Mouse (Mus musculus) liver, embryonic 13.5 days (tissue): ENCODE data around the gene Scn9a. TPM values are rescaled to one million over a fixed set of nuclear protein-coding genes. Genes with fewer than 3 reads are reported as not detected.

Experiments used
- ATAC-seq: fragments of 200-750 bp; cut with Nextera tagmentation; 2 replicates; pipeline ENCODE4 v1.8.0; 2017; ENCODE audit warnings: low read depth, mild to moderate bottlenecking, moderate number of reproducible peaks, moderate library complexity
- DNase-seq: peaks from one replicate; pipeline ENCODE4 v3.0.0; 2022
- H3K27ac ChIP-seq: fragments of 300-500 bp; sonication (generic); 2 replicates; pipeline ENCODE4 v1.5.1; 2015; ENCODE audit warnings: moderate library complexity, mild to moderate bottlenecking, inconsistent platforms
- H3K27me3 ChIP-seq: fragments of 300-500 bp; sonication (generic); 2 replicates; pipeline ENCODE4 v1.6.1; 2015; ENCODE audit warnings: mild to moderate bottlenecking, inconsistent platforms
- H3K36me3 ChIP-seq: fragments of 300-500 bp; sonication (generic); 2 replicates; pipeline ENCODE4 v1.6.1; 2015; ENCODE audit warnings: mild to moderate bottlenecking, inconsistent platforms
- H3K4me1 ChIP-seq: fragments of 300-500 bp; sonication (generic); replicated peaks from 2 replicates; pipeline ENCODE4 v1.6.1; 2015; ENCODE audit warnings: inconsistent platforms
- H3K4me2 ChIP-seq: fragments of 300-500 bp; sonication (generic); 2 replicates; pipeline ENCODE4 v1.6.1; 2015; ENCODE audit warnings: inconsistent platforms, mild to moderate bottlenecking, moderate library complexity
- H3K4me3 ChIP-seq: fragments of 300-500 bp; sonication (generic); replicated peaks from 2 replicates; pipeline ENCODE4 v1.5.1; 2015; ENCODE audit warnings: mild to moderate bottlenecking, inconsistent platforms
- H3K9ac ChIP-seq: fragments of 300-500 bp; sonication (generic); 2 replicates; pipeline ENCODE4 v1.6.1; 2015; ENCODE audit warnings: mild to moderate bottlenecking, inconsistent platforms
- H3K9me3 ChIP-seq: fragments of 300-500 bp; sonication (generic); replicated peaks from 2 replicates; pipeline ENCODE4 v1.6.1; 2016; ENCODE audit warnings: inconsistent platforms
- WGBS: fragments of 180-500 bp; shearing (Covaris S2); methylation state at CpG from one replicate; pipeline ENCODE4 v1.1.7; 2015; ENCODE audit not compliant: insufficient replicate concordance; 5-methylcytosine and 5-hydroxymethylcytosine counted together
- polyA plus RNA-seq: library from polyadenylated mRNA; unstranded; fragments of >200 nt; fragmentation: Nextera tagmentation; extraction: Ambion mirVana; gene quantifications from 2 replicates; pipeline ENCODE4 v1.2.1, GENCODE M21; 2015

The Scn9a gene
- polyA plus RNA-seq, 1 experiment from 2014 or later: 0.02 TPM

DNA sequence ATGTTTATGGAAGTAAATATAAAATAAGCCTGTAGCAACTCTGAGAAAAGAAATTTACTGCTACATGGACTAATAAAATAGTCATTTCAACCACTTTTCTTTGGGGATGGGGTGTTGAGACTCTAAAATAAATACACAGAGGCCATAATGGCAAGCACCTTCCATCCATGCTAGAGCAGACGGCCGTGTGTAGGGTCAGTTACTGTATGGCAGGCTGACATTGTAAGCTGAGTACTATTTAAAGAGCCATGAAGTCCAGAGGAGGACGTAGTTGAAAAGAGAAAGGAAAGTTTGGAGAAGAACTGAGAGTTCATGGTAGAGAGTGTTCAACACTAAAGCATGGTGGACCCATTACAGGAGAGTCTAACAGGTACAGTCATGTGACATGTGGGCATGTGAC, 86.5 kb downstream of the Scn9a start:
- 58% methylated on average over 3 of the region's 3 CpGs for WGBS
- DNase-seq: no peak
- no peak for ATAC-seq

GRCm38 (mm10) chr2:66519966-66520365, 114.8 kb downstream of the Scn9a start:
- Histone ChIP-seq H3K4me1 (no peaks in the 10 kb centered on the region), H3K36me3 (no peaks in the 10 kb centered on the region), H3K27ac (no peak overlapping the region), H3K9ac (no peak overlapping the region), H3K9me3 (no peaks in the 10 kb centered on the region), H3K4me3 (no peak overlapping the region), H3K4me2 (no peak overlapping the region), H3K27me3 (no peaks in the 10 kb centered on the region)
- 45% methylated on average over 3 of the region's 3 CpGs for WGBS
- no peak for DNase-seq
- ATAC-seq: no peak

More for the DNA sequence above, 86.5 kb downstream of the Scn9a start:
- H3K4me1 ChIP-seq: no peaks in the 10 kb centered on the region
- no peak overlapping the region for H3K4me2 ChIP-seq
- H3K36me3 ChIP-seq: no peaks in the 10 kb centered on the region
- no peak overlapping the region for H3K9ac ChIP-seq
- H3K27ac ChIP-seq: no peak overlapping the region
- H3K27me3 ChIP-seq: no peaks in the 10 kb centered on the region
- no peak overlapping the region for H3K4me3 ChIP-seq
- H3K9me3 ChIP-seq: no peaks in the 10 kb centered on the region

GRCm38 (mm10) chr2:66511424-66511823, 123.3 kb downstream of the Scn9a start:
- 38% methylated on average over 2 of the region's 2 CpGs for WGBS
- Histone ChIP-seq H3K4me1 (no peaks in the 10 kb centered on the region), H3K27ac (no peak overlapping the region), H3K27me3 (no peaks in the 10 kb centered on the region), H3K4me2 (no peak overlapping the region), H3K36me3 (no peaks in the 10 kb centered on the region), H3K4me3 (no peak overlapping the region), H3K9me3 (no peaks in the 10 kb centered on the region), H3K9ac (no peak overlapping the region)
- ATAC-seq (no peak), DNase-seq (no peak)

GRCm38 (mm10) chr2:66508032-66508431, 126.7 kb downstream of the Scn9a start:
- Histone ChIP-seq H3K27me3 (no peaks in the 10 kb centered on the region), H3K36me3 (no peaks in the 10 kb centered on the region), H3K4me2 (no peak overlapping the region), H3K4me1 (no peaks in the 10 kb centered on the region), H3K9ac (no peak overlapping the region), H3K27ac (no peak overlapping the region), H3K4me3 (no peak overlapping the region), H3K9me3 (no peaks in the 10 kb centered on the region)
- WGBS: 40% methylated on average over 3 of the region's 3 CpGs
- DNase-seq (no peak), ATAC-seq (no peak)

GRCm38 (mm10) chr2:66507616-66508015, 127.1 kb downstream of the Scn9a start:
- WGBS: 46% methylated on average over 1 of the region's 1 CpGs
- Histone ChIP-seq H3K9me3 (no peaks in the 10 kb centered on the region), H3K27ac (no peak overlapping the region), H3K4me1 (no peaks in the 10 kb centered on the region), H3K4me3 (no peak overlapping the region), H3K27me3 (no peaks in the 10 kb centered on the region), H3K36me3 (no peaks in the 10 kb centered on the region), H3K9ac (no peak overlapping the region), H3K4me2 (no peak overlapping the region)
- no peak for DNase-seq
- no peak for ATAC-seq

DNA sequence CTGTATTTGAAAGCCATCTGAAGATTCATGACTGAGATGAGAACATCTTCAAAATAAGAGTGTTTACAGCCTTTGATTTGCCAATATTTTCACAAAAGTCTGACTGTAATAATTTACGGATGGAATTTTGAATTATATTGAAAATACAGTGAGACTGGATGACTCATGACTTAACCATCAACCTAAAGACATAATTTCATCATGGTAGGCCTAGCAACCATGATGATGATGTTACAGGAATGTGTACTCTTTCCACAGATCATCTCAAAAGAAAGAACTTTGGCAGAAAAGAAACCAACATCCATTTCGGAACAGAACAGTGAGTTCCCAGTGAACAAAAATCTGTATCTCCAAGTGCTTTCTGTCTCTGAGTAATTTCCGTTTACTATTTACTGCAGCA, 132.6 kb downstream of the Scn9a start:
- Histone ChIP-seq H3K4me2 (no peak overlapping the region), H3K9me3 (no peaks in the 10 kb centered on the region), H3K4me3 (no peak overlapping the region), H3K27ac (no peak overlapping the region), H3K9ac (no peak overlapping the region), H3K27me3 (no peaks in the 10 kb centered on the region), H3K4me1 (no peaks in the 10 kb centered on the region), H3K36me3 (no peaks in the 10 kb centered on the region)
- no peak for ATAC-seq
- WGBS: 67% methylated on average over 3 of the region's 3 CpGs
- no peak for DNase-seq

GRCm38 (mm10) chr2:66494556-66494955, 140.2 kb downstream of the Scn9a start:
- H3K27ac ChIP-seq: no peak overlapping the region
- no peak overlapping the region for H3K4me3 ChIP-seq
- H3K27me3 ChIP-seq: no peaks in the 10 kb centered on the region
- ATAC-seq: no peak
- no peak overlapping the region for H3K9ac ChIP-seq
- DNase-seq: no peak
- WGBS: 63% methylated on average over 8 of the region's 8 CpGs
- no peak overlapping the region for H3K4me2 ChIP-seq
- H3K4me1 ChIP-seq: no peaks in the 10 kb centered on the region
- no peaks in the 10 kb centered on the region for H3K9me3 ChIP-seq
- H3K36me3 ChIP-seq: no peaks in the 10 kb centered on the region

DNA sequence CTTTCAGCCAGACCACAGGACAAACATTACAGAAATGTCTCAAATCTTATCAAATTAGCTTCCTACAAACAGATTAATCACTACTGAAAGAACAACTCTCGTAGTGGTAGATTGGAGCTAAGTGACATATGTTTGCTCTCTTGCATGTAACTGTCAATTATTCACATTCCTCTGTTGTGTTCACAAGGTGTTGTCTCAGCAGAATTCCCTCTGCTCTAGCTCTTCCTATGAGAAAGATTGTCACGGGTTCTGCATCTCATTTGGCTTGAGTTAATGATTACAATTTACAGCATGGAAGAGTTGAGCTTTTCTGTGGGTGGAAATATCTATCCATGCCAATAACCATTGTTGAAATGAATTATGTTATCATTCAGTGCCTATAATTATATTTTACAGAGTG, 156.4 kb downstream of the Scn9a start:
- ATAC-seq (no peak), DNase-seq (no peak)
- Histone ChIP-seq H3K9me3 (no peaks in the 10 kb centered on the region), H3K36me3 (no peaks in the 10 kb centered on the region), H3K4me1 (no peaks in the 10 kb centered on the region), H3K27me3 (no peaks in the 10 kb centered on the region), H3K4me3 (no peak overlapping the region), H3K27ac (no peak overlapping the region), H3K9ac (no peak overlapping the region), H3K4me2 (no peak overlapping the region)
- WGBS: 45% methylated on average over 2 of the region's 2 CpGs

GRCm38 (mm10) chr2:66473181-66473822, 161.5 kb downstream of the Scn9a start:
- H3K9ac ChIP-seq: no peak overlapping the region
- H3K36me3 ChIP-seq: no peaks in the 10 kb centered on the region
- DNase-seq (no peak), ATAC-seq (no peak)
- H3K4me1 ChIP-seq: no peaks in the 10 kb centered on the region
- no peaks in the 10 kb centered on the region for H3K9me3 ChIP-seq
- no peaks in the 10 kb centered on the region for H3K27me3 ChIP-seq
- H3K4me2 ChIP-seq: no peak overlapping the region
- no peak overlapping the region for H3K27ac ChIP-seq
- whole genome bisulfite sequencing: 32% methylated on average over 3 of the region's 3 CpGs
- H3K4me3 ChIP-seq: no peak overlapping the region

- no peak for ATAC-seq
- Histone ChIP-seq H3K9me3 (no peaks in the 10 kb centered on the region), H3K4me1 (no peaks in the 10 kb centered on the region), H3K27ac (no peak overlapping the region), H3K27me3 (no peaks in the 10 kb centered on the region), H3K36me3 (no peaks in the 10 kb centered on the region), H3K9ac (no peak overlapping the region), H3K4me3 (no peak overlapping the region), H3K4me2 (no peak overlapping the region)
- WGBS: 71% methylated on average over 3 of the region's 3 CpGs
- DNase-seq: no peak
These were observed 169.3 kb downstream of the Scn9a start for GRCm38 (mm10) chr2:66465484-66465883.

DNA sequence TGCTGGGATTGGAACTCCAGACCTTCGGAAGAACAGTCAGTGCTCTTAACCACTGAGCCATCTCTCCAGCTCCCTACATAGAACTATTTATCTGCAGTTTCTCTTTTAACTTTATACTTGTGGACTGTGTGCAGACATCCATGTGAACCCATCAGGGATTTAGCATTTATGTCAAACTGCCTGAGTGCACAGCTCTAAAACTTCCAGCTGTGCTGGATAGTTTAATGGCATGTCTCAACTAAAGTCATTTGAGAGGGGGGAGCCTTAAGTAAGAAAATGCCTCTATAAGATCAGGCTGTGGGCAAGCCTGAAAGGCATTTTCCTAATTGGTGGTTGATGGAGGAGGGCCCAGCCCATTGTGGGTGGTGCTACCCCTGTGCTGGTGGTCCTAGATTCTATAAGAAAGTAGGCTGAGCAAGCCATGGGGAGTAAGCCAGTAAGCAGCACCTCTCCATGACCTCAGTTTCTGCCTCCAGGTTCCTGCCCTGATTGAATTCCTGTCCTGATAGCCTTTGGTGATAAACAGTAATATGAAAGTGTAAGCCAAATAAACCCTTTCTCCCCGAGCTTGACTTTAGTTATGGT, 169.8 kb downstream of the Scn9a start:
- H3K36me3 ChIP-seq: no peaks in the 10 kb centered on the region
- H3K9ac ChIP-seq: no peak overlapping the region
- H3K4me3 ChIP-seq: no peak overlapping the region
- ATAC-seq (no peak), DNase-seq (no peak)
- no peaks in the 10 kb centered on the region for H3K9me3 ChIP-seq
- H3K27me3 ChIP-seq: no peaks in the 10 kb centered on the region
- H3K4me1 ChIP-seq: no peaks in the 10 kb centered on the region
- 53% methylated on average over 2 of the region's 2 CpGs for WGBS
- H3K4me2 ChIP-seq: no peak overlapping the region
- H3K27ac ChIP-seq: no peak overlapping the region

DNA sequence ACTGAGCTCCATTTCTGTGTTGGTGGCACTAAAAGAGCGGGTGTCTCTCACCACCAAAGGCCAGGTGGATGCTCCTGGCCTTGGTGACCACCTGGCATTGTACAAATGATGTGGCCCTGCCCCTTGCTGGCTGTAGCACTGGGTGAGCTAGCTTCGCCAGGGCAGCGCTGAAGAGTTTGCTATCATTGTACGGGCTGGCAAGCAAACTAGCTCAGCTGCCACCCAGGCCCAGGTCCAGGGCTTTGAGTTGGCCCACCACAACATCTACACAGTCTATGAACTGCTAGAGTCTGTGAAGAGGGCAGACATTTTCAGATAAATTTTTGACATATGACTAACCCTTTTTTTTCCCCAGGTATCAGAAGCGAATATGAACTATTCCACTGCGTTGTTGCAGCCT, 170.8 kb downstream of the Scn9a start:
- Histone ChIP-seq H3K4me3 (no peak overlapping the region), H3K9ac (no peak overlapping the region), H3K27me3 (no peaks in the 10 kb centered on the region), H3K9me3 (no peaks in the 10 kb centered on the region), H3K36me3 (no peaks in the 10 kb centered on the region), H3K27ac (no peak overlapping the region), H3K4me2 (no peak overlapping the region), H3K4me1 (no peaks in the 10 kb centered on the region)
- DNase-seq (no peak), ATAC-seq (no peak)
- 67% methylated on average over 6 of the region's 6 CpGs for WGBS
